Mouse (Mus musculus) MEL (cell line): ENCODE results near the gene Gm21969. TPM values are rescaled to one million over a fixed set of nuclear protein-coding genes. Genes with fewer than 3 reads are reported as not detected.

ENCODE experiments used
- DNase-seq: peaks from one replicate; pipeline ENCODE4 v3.0.0; 2011; ENCODE audit warnings: low read depth, low spot score
- H3K27ac ChIP-seq: 2 replicates; pipeline ENCODE4 v1.5.1; 2012; ENCODE audit warnings: low read depth, mild to moderate bottlenecking, control low read depth, low read length, moderate library complexity; ENCODE audit not compliant: control insufficient read depth
- H3K27me3 ChIP-seq, 2 experiments: fragments of 150-350 bp in 1 of 2; sonication (generic) in 1 of 2; 2 replicates each; pipeline ENCODE4 v1.6.1; 2012; ENCODE audit warnings: low read length in 2 of 2, mild to moderate bottlenecking in 2 of 2, improper control_type of control experiment in 1 of 2, moderate library complexity in 1 of 2; ENCODE audit not compliant: insufficient read depth in 2 of 2, control insufficient read depth in 1 of 2
- H3K36me3 ChIP-seq, 2 experiments: 2 replicates each; pipeline ENCODE4 v1.6.1; 2012 to 2014; ENCODE audit warnings: low read length in 2 of 2, improper control_type of control experiment in 1 of 2, inconsistent platforms in 1 of 2, mild to moderate bottlenecking in 1 of 2; ENCODE audit not compliant: insufficient read depth in 2 of 2, control insufficient read depth in 1 of 2
- H3K4me1 ChIP-seq, 2 experiments: fragments of 150-350 bp in 1 of 2; sonication (generic) in 1 of 2; 2 replicates each; pipeline ENCODE4 v1.6.1; 2012; ENCODE audit warnings: low read length in 2 of 2, improper control_type of control experiment in 1 of 2, mild to moderate bottlenecking in 1 of 2; ENCODE audit not compliant: insufficient read depth in 2 of 2, control insufficient read depth in 1 of 2
- H3K4me3 ChIP-seq, 2 experiments: fragments of 150-350 bp in 1 of 2; sonication (generic) in 1 of 2; 2 replicates each; pipeline ENCODE4 v1.5.1; 2012; ENCODE audit warnings: low read depth in 2 of 2, low read length in 2 of 2, mild to moderate bottlenecking in 2 of 2, moderate library complexity in 2 of 2, control low read depth in 1 of 2, improper control_type of control experiment in 1 of 2; ENCODE audit not compliant: control insufficient read depth in 1 of 2, insufficient read depth in 1 of 2
- H3K79me2 ChIP-seq: 2 replicates; pipeline ENCODE4 v1.6.1; 2012; ENCODE audit warnings: mild to moderate bottlenecking, low read length, moderate library complexity; ENCODE audit not compliant: control insufficient read depth, poor library complexity, insufficient read depth
- H3K9ac ChIP-seq: 2 replicates; pipeline ENCODE4 v1.6.1; 2012; ENCODE audit warnings: low read depth, mild to moderate bottlenecking, control low read depth, low read length, moderate library complexity; ENCODE audit not compliant: control insufficient read depth, poor library complexity, severe bottlenecking
- H3K9me3 ChIP-seq: fragments of 150-350 bp; sonication (generic); replicated peaks from 2 replicates; pipeline ENCODE4 v1.6.1; 2012; ENCODE audit warnings: mild to moderate bottlenecking, low read length, improper control_type of control experiment, moderate library complexity; ENCODE audit not compliant: insufficient read depth
- BHLHE40 ChIP-seq: IDR thresholded peaks from 2 replicates; pipeline ENCODE4 v1.6.1; 2012; ENCODE audit warnings: low read depth, mild to moderate bottlenecking, inconsistent platforms, low read length, improper control_type of control experiment, borderline replicate concordance
- E2F4 ChIP-seq: IDR thresholded peaks from 2 replicates; pipeline ENCODE4 v1.6.1; 2011; ENCODE audit warnings: low read depth, low read length, improper control_type of control experiment, borderline replicate concordance
- EP300 ChIP-seq, 2 experiments: IDR thresholded peaks; 2 replicates each; pipeline ENCODE4 v1.6.1; 2011; ENCODE audit warnings: improper control_type of control experiment in 2 of 2, low read length in 2 of 2, low read depth in 1 of 2, mild to moderate bottlenecking in 1 of 2
- HCFC1 ChIP-seq: IDR thresholded peaks from 2 replicates; pipeline ENCODE4 v1.6.1; 2012; ENCODE audit warnings: low read depth, mild to moderate bottlenecking, inconsistent platforms, low read length, improper control_type of control experiment, moderate library complexity
- JUND ChIP-seq: IDR thresholded peaks from 2 replicates; pipeline ENCODE4 v1.6.1; 2011; ENCODE audit warnings: low read depth, mild to moderate bottlenecking, improper control_type of control experiment, low read length
- MAX ChIP-seq: IDR thresholded peaks from 2 replicates; pipeline ENCODE4 v1.6.1; 2011; ENCODE audit warnings: low read length, improper control_type of control experiment
- MEF2A ChIP-seq: IDR thresholded peaks from 2 replicates; pipeline ENCODE4 v1.6.1; 2014; ENCODE audit warnings: low read depth, mild to moderate bottlenecking, inconsistent platforms, low read length, improper control_type of control experiment; ENCODE audit not compliant: poor library complexity, insufficient replicate concordance, severe bottlenecking; ENCODE audit errors: extremely low read depth
- MYB ChIP-seq: IDR thresholded peaks from 2 replicates; pipeline ENCODE4 v1.6.1; 2011; ENCODE audit warnings: mild to moderate bottlenecking, low read depth, low read length, improper control_type of control experiment
- POLR2AphosphoS2 ChIP-seq: IDR thresholded peaks from 2 replicates; pipeline ENCODE4 v1.6.1; 2011; ENCODE audit warnings: low read length, improper control_type of control experiment
- RCOR1 ChIP-seq: IDR thresholded peaks from 2 replicates; pipeline ENCODE4 v1.6.1; 2012; ENCODE audit warnings: low read depth, mild to moderate bottlenecking, inconsistent platforms, low read length, improper control_type of control experiment
- SIN3A ChIP-seq: IDR thresholded peaks from 2 replicates; pipeline ENCODE4 v1.6.1; 2012; ENCODE audit warnings: low read length, improper control_type of control experiment, inconsistent platforms
- TAL1 ChIP-seq: IDR thresholded peaks from 2 replicates; pipeline ENCODE4 v1.6.1; 2012; ENCODE audit warnings: mild to moderate bottlenecking, inconsistent platforms, low read length, moderate library complexity, mixed read lengths
- TBP ChIP-seq: IDR thresholded peaks from 2 replicates; pipeline ENCODE4 v1.8.0; 2011; ENCODE audit warnings: low read depth, low read length, improper control_type of control experiment
- TCF12 ChIP-seq: IDR thresholded peaks from 2 replicates; pipeline ENCODE4 v1.6.1; 2014; ENCODE audit warnings: low read depth, mild to moderate bottlenecking, inconsistent platforms, low read length, improper control_type of control experiment, moderate library complexity
- USF2 ChIP-seq, 2 experiments: IDR thresholded peaks; 2 replicates each; pipeline ENCODE4 v1.6.1; 2011 to 2012; ENCODE audit warnings: improper control_type of control experiment in 2 of 2, low read length in 2 of 2, borderline replicate concordance in 1 of 2, inconsistent platforms in 1 of 2, low read depth in 1 of 2, mild to moderate bottlenecking in 1 of 2; ENCODE audit not compliant: insufficient read depth in 1 of 2
- polyA plus RNA-seq, 2 experiments: library from polyadenylated mRNA; stranded (reverse) in 1 of 2; unstranded in 1 of 2; fragments of >175 nt in 1 of 2; fragments of >200 nt in 1 of 2; gene quantifications; 2 replicates each; pipeline versions ENCODE4 v1.2.1 to v1.2.4; 2012; ENCODE audit warnings: low replicate concordance in 2 of 2, low read depth in 1 of 2; ENCODE audit not compliant: insufficient read length in 2 of 2, insufficient read depth in 1 of 2, missing spikeins in 1 of 2
- total RNA-seq: library from RNA; depleted of rRNA; stranded (reverse); fragments of 300-350 nt; gene quantifications from 2 replicates; pipeline ENCODE4 v1.2.3, GENCODE M21; 2012

The Gm21969 gene
- total and polyA plus RNA-seq, 3 experiments, result 0.03 TPM; not detected in 2

GRCm38 (mm10) chr4:139597286-139598284 lies 5.4 kb upstream of the Gm21969 start:
- Histone ChIP-seq H3K36me3 (no peaks in the 10 kb centered on the region), H3K79me2 (no peaks in the 10 kb centered on the region), H3K27ac (no peak overlapping the region), H3K9me3 (no peaks in the 10 kb centered on the region), H3K4me1 (no peaks in the 10 kb centered on the region), H3K4me3 (no peak overlapping the region), H3K9ac (no peak overlapping the region), H3K27me3 (no peaks in the 10 kb centered on the region)
- DNase-seq, result no peak
- no peak for TF ChIP-seq RCOR1
- no peak for TF ChIP-seq TBP
- TF ChIP-seq TCF12, result no peak
- no peak for TF ChIP-seq MEF2A
- no peak for TF ChIP-seq SIN3A
- TF ChIP-seq MAX, result no peak
- TF ChIP-seq BHLHE40, result no peak
- no peak for TF ChIP-seq HCFC1
- no peak for TF ChIP-seq MYB

- Histone ChIP-seq H3K27me3 (no peaks in the 10 kb centered on the region), H3K9me3 (no peaks in the 10 kb centered on the region), H3K36me3 (no peaks in the 10 kb centered on the region), H3K4me1 (no peaks in the 10 kb centered on the region), H3K79me2 (no peaks in the 10 kb centered on the region), H3K27ac (no peak overlapping the region), H3K4me3 (no peak overlapping the region), H3K9ac (no peak overlapping the region)
- no peak for DNase-seq
- TF ChIP-seq TAL1 (no peak), EP300 (IDR thresholded peaks at IDR 0.05; ENCODE audit: low read depth in 1 of 2, low read length in 2 of 2) (no peak), BHLHE40 (no peak), E2F4 (no peak), SIN3A (no peak), JUND (no peak), POLR2AphosphoS2 (no peak), TCF12 (no peak), USF2 (IDR thresholded peaks at IDR 0.05; ENCODE audit: borderline replicate concordance in 1 of 2, insufficient read depth in 1 of 2, low read depth in 1 of 2, low read length in 2 of 2) (no peak), MYB (no peak)
Measured at GRCm38 (mm10) chr4:139598356-139598755, 4.6 kb upstream of the Gm21969 start.
